ENCODE assay signal across 7 mouse cellular contexts in the genomic region with DNA sequence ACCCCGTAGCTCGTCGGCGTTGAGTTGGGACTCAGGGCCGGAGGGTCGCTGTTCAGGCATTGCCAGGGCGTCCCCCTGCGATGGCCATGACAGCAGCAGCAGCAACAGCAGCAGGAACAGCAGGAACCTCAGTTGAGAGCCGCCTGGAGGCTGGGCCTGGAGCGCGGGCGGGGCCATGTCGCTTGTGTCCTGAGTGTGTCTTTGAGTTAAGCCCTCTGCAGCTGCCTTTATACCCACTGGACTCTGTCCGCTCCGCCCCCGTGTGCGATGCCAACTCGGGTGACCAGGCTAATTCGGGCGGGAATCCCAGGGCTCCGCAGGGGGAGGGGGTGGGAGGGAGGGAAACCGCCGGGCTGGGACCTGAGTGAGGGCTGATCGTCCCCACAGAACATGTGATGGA. TPM values are rescaled to one million over a fixed set of nuclear protein-coding genes. Genes with fewer than 3 reads are reported as not detected.
DNase-seq lines count a peak whose midpoint lies in the region; ATAC-seq and TF ChIP-seq lines count a peak whose summit lies in the region.

No protein-coding gene starts in this region.

- TF ChIP-seq CTCF in hindbrain, postnatal 0 days (IDR thresholded peaks at IDR 0.05; ENCODE audit: low read depth): no peak
- no peak for TF ChIP-seq CTCF in thymus, adult 2 months (IDR thresholded peaks at IDR 0.05; ENCODE audit: borderline replicate concordance, control insufficient read depth, extremely low read depth, insufficient read depth, low read length, poor library complexity)

- H3K36me3 ChIP-seq in ES-E14 (ENCODE audit: control insufficient read depth, insufficient read depth, low read length, poor library complexity, severe bottlenecking): no peaks in the 10 kb centered on the region; the same call in 1 of the 2 replicates
- H3K36me3 ChIP-seq in hindbrain, postnatal 0 days (ENCODE audit: insufficient read depth, low read length): no peaks in the 10 kb centered on the region
- no peaks in the 10 kb centered on the region for H3K36me3 ChIP-seq in liver, embryonic 15.5 days (replicated peaks)
- H3K36me3 ChIP-seq in thymus, adult 2 months (ENCODE audit: control insufficient read depth, insufficient read depth, low read length): no peaks in the 10 kb centered on the region

- in situ Hi-C loops in ES-E14 (cut with MboI; ENCODE audit: low sequenced_read_pairs in 2 of 2, unreplicated experiment in 2 of 2): no loop called here

- WGBS in hindbrain, postnatal 0 days: 11% methylated on average over 24 of the region's 24 CpGs
- 10% methylated on average over 24 of the region's 24 CpGs for WGBS in liver, embryonic 15.5 days (ENCODE audit: insufficient replicate concordance)
- WGBS in thymus, adult 2 months: 22% methylated on average over 24 of the region's 24 CpGs

- H3K9ac ChIP-seq in ES-E14 (ENCODE audit: insufficient read depth, low read depth, low read length, poor library complexity, severe bottlenecking): peak overlapping the region; percentile 70
- no peak overlapping the region for H3K9ac ChIP-seq in hindbrain, postnatal 0 days (replicated peaks; ENCODE audit: low read length)
- H3K9ac ChIP-seq in liver, embryonic 15.5 days: peak overlapping the region; percentile 33; the same call in 1 of the 2 replicates

- peak overlapping the region; percentile 77; the same call in 1 of the 2 replicates for H3K27ac ChIP-seq in ES-E14 (ENCODE audit: insufficient read depth, low read depth, low read length, poor library complexity, severe bottlenecking)
- H3K27ac ChIP-seq in hindbrain, postnatal 0 days: no peak overlapping the region
- H3K27ac ChIP-seq in liver, embryonic 15.5 days (replicated peaks): peak overlapping the region; percentile 81
- H3K27ac ChIP-seq in thymus, adult 2 months (ENCODE audit: control insufficient read depth, insufficient read depth, low read length): no peak overlapping the region

- peak; percentile 74 for DNase-seq in 416B (ENCODE audit: low read depth)
- no peak for DNase-seq in ES-E14 (ENCODE audit: low read depth, low spot score)
- DNase-seq in hindbrain, postnatal 0 days (ENCODE audit: low spot score): peak; percentile 43
- DNase-seq in frontal cortex, postnatal 10 days (ENCODE audit: low spot score in 2 of 2): no peak
- DNase-seq in ovary, postnatal 10 days (ENCODE audit: low spot score): no peak
- DNase-seq in thymus, adult 2 months: no peak

- H3K4me1 ChIP-seq in ES-E14 (ENCODE audit: control insufficient read depth in 2 of 2, insufficient read depth in 2 of 2, low read length in 2 of 2, poor library complexity in 1 of 2): peaks cover 0 to 14% of the 10 kb centered on the region in 2 experiments; a peak in 2 of 4 replicates
- peaks cover 6% of the 10 kb centered on the region for H3K4me1 ChIP-seq in hindbrain, postnatal 0 days (ENCODE audit: insufficient read depth, low read length)
- peaks cover 64% of the 10 kb centered on the region for H3K4me1 ChIP-seq in liver, embryonic 15.5 days (replicated peaks)
- peaks cover 14% of the 10 kb centered on the region for H3K4me1 ChIP-seq in thymus, adult 2 months (replicated peaks; ENCODE audit: control insufficient read depth, insufficient read depth, low read length)

- H3K4me3 ChIP-seq in ES-E14 (ENCODE audit: insufficient read depth in 1 of 2, low read depth in 1 of 2, low read length in 2 of 2, poor library complexity in 1 of 2, severe bottlenecking in 1 of 2): peak overlapping the region; percentile 61 to 62
- no peak overlapping the region for H3K4me3 ChIP-seq in hindbrain, postnatal 0 days (ENCODE audit: low read length)
- peak overlapping the region; percentile 73 for H3K4me3 ChIP-seq in liver, embryonic 15.5 days (replicated peaks)
- H3K4me3 ChIP-seq in thymus, adult 2 months (ENCODE audit: control insufficient read depth, insufficient read depth, low read length): no peak overlapping the region

- H3K4me2 ChIP-seq in hindbrain, postnatal 0 days (ENCODE audit: low read depth, low read length): no peak overlapping the region
- H3K4me2 ChIP-seq in liver, embryonic 15.5 days: peak overlapping the region; percentile 94

- no peaks in the 10 kb centered on the region for H3K27me3 ChIP-seq in hindbrain, postnatal 0 days (ENCODE audit: insufficient read depth, low read length)
- H3K27me3 ChIP-seq in liver, embryonic 15.5 days: peaks cover 18% of the 10 kb centered on the region
- H3K27me3 ChIP-seq in thymus, adult 2 months (ENCODE audit: control insufficient read depth, insufficient read depth, low read length): no peaks in the 10 kb centered on the region

- no peak for ATAC-seq in hindbrain, postnatal 0 days
- ATAC-seq in liver, embryonic 15.5 days (ENCODE audit: insufficient read depth): peak; percentile 4; the same call in 1 of the 2 replicates

- H3K9me3 ChIP-seq in ES-E14 (ENCODE audit: control insufficient read depth, insufficient read depth, low read depth, low read length): no peaks in the 10 kb centered on the region
- no peaks in the 10 kb centered on the region for H3K9me3 ChIP-seq in hindbrain, postnatal 0 days (ENCODE audit: low read length)
- H3K9me3 ChIP-seq in liver, embryonic 15.5 days (replicated peaks): no peaks in the 10 kb centered on the region

- TF ChIP-seq POLR2A in thymus, adult 2 months (IDR thresholded peaks at IDR 0.05; ENCODE audit: control insufficient read depth, extremely low read depth, insufficient read depth, low read length, poor library complexity): no peak

TF ChIP-seq in ES-E14, 5 proteins besides CTCF, POLR2A, EP300 and RAD21:
- TF ChIP-seq ZNF384 (IDR thresholded peaks at IDR 0.05; ENCODE audit: low read depth, low read length) (no peak), MAFK (IDR thresholded peaks at IDR 0.05; ENCODE audit: insufficient read depth, low read depth, low read length) (no peak), CHD2 (IDR thresholded peaks at IDR 0.05; ENCODE audit: low read depth, low read length) (no peak), HCFC1 (IDR thresholded peaks at IDR 0.05; ENCODE audit: borderline replicate concordance, insufficient read depth, low read length) (no peak), ZC3H11A (IDR thresholded peaks at IDR 0.05; ENCODE audit: borderline replicate concordance, low read depth, low read length) (no peak)

RNA-seq across cellular contexts. Expression of gene Gdf15, which starts 0.8 kb away (rescaled TPM):
- total RNA-seq in ES-E14 (2012; rRNA removed): 7.0 and 18.8 TPM in 2 replicates
- 1.7 TPM in 1 of 2 replicates, not detected in the other for total RNA-seq in hindbrain, postnatal 0 days (2014; rRNA removed)
- 0.25 and 0.41 TPM in 2 replicates for polyA plus RNA-seq in hindbrain, postnatal 0 days (2015; fragmentation: Nextera tagmentation; extraction: Ambion mirVana)
- 3.4 and 4.3 TPM in 2 replicates for polyA plus RNA-seq in liver, embryonic 15.5 days (2015; fragmentation: Nextera tagmentation; extraction: Ambion mirVana)
- polyA plus RNA-seq in thymus, adult 2 months (2012; rRNA removed): 6.7 and 7.5 TPM in 2 replicates

RNA-seq across cellular contexts. Expression of gene Lrrc25, which starts 15.5 kb away (rescaled TPM):
- 0.13 TPM in 1 of 2 replicates, not detected in the other for total RNA-seq in ES-E14 (2012; rRNA removed)
- total RNA-seq in hindbrain, postnatal 0 days (2014; rRNA removed): 0.65 and 3.3 TPM in 2 replicates
- 1.3 and 1.5 TPM in 2 replicates for polyA plus RNA-seq in hindbrain, postnatal 0 days (2015; fragmentation: Nextera tagmentation; extraction: Ambion mirVana)
- polyA plus RNA-seq in liver, embryonic 15.5 days (2015; fragmentation: Nextera tagmentation; extraction: Ambion mirVana): 7.2 and 7.4 TPM in 2 replicates
- 15.3 and 18.5 TPM in 2 replicates for polyA plus RNA-seq in thymus, adult 2 months (2012; rRNA removed)

RNA-seq across cellular contexts. Expression of gene Ssbp4, which starts 22.8 kb away (rescaled TPM):
- total RNA-seq in ES-E14 (2012; rRNA removed): 85.5 and 142 TPM in 2 replicates
- total RNA-seq in hindbrain, postnatal 0 days (2014; rRNA removed): 248 and 349 TPM in 2 replicates
- 188 and 189 TPM in 2 replicates for polyA plus RNA-seq in hindbrain, postnatal 0 days (2015; fragmentation: Nextera tagmentation; extraction: Ambion mirVana)
- polyA plus RNA-seq in liver, embryonic 15.5 days (2015; fragmentation: Nextera tagmentation; extraction: Ambion mirVana): 37.8 and 47.7 TPM in 2 replicates
- 392 and 506 TPM in 2 replicates for polyA plus RNA-seq in thymus, adult 2 months (2012; rRNA removed)

RNA-seq across cellular contexts. Expression of gene Pgpep1, which starts 28.8 kb away (rescaled TPM):
- total RNA-seq in ES-E14 (2012; rRNA removed): 15.5 and 21.4 TPM in 2 replicates
- 65.7 and 68.4 TPM in 2 replicates for total RNA-seq in hindbrain, postnatal 0 days (2014; rRNA removed)
- 44.2 and 56.5 TPM in 2 replicates for polyA plus RNA-seq in hindbrain, postnatal 0 days (2015; fragmentation: Nextera tagmentation; extraction: Ambion mirVana)
- polyA plus RNA-seq in liver, embryonic 15.5 days (2015; fragmentation: Nextera tagmentation; extraction: Ambion mirVana): 21.7 and 22.3 TPM in 2 replicates
- polyA plus RNA-seq in thymus, adult 2 months (2012; rRNA removed): 40.7 and 41.9 TPM in 2 replicates

RNA-seq across cellular contexts. Expression of gene Isyna1, which starts 37.3 kb away (rescaled TPM):
- total RNA-seq in ES-E14 (2012; rRNA removed): 161 and 250 TPM in 2 replicates
- total RNA-seq in hindbrain, postnatal 0 days (2014; rRNA removed): 152 and 207 TPM in 2 replicates
- polyA plus RNA-seq in hindbrain, postnatal 0 days (2015; fragmentation: Nextera tagmentation; extraction: Ambion mirVana): 99.3 and 113 TPM in 2 replicates
- polyA plus RNA-seq in liver, embryonic 15.5 days (2015; fragmentation: Nextera tagmentation; extraction: Ambion mirVana): 43.2 and 44.7 TPM in 2 replicates
- polyA plus RNA-seq in thymus, adult 2 months (2012; rRNA removed): 185 and 201 TPM in 2 replicates

Comparison
In these comparisons a context has a peak if more than half of its experiments do, and no peak if none do; other contexts are left out.
1. DNase-seq: peak in 416B (single experiment) and hindbrain, postnatal 0 days (single experiment); none in ES-E14 (single experiment), frontal cortex, postnatal 10 days (0 of 2), ovary, postnatal 10 days (single experiment) and thymus, adult 2 months (single experiment).
2. H3K27ac ChIP-seq: peak in ES-E14 (single experiment) and liver, embryonic 15.5 days (single experiment); none in hindbrain, postnatal 0 days (single experiment) and thymus, adult 2 months (single experiment).
3. H3K4me3 ChIP-seq: peak in ES-E14 (2 of 2) and liver, embryonic 15.5 days (single experiment); none in hindbrain, postnatal 0 days (single experiment) and thymus, adult 2 months (single experiment).